Mouse (Mus musculus): ENCODE results near the gene Prkcd. TPM values are rescaled to one million over a fixed set of nuclear protein-coding genes. Genes with fewer than 3 reads are reported as not detected.

The Prkcd gene
- polyA plus RNA-seq, 1 experiment from 2014 or later = 52.4 TPM

DNA sequence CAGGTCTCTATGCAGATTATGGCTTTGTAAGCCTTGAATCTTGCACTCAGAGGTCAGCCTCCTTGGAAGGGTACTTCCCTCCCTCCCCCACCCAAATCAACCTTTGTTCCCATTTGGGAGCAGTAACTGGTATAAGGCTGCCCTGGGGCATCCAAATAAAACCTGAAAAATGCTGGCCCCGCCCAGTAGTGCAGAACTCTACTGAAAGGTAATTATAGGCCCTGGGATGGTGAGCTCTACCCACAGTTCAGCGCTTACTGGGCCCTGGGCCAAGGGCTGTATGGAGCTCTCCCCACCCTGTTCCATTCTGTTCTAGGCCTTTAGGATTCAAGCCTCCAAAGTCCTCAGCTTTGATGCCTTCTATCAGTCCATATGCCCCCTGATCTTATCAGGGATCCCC lies 11.1 kb upstream of the Prkcd start:
- Histone ChIP-seq H3K9ac (replicated peaks; ENCODE audit: low read length) (no peak overlapping the region), H3K9me3 (ENCODE audit: low read length) (no peaks in the 10 kb centered on the region), H3K4me3 (ENCODE audit: low read length) (no peak overlapping the region), H3K4me2 (replicated peaks; ENCODE audit: low read depth, low read length) (no peak overlapping the region), H3K27me3 (ENCODE audit: insufficient read depth, low read length) (no peaks in the 10 kb centered on the region), H3K27ac (ENCODE audit: low read length) (peak overlapping the region; percentile 49), H3K36me3 (ENCODE audit: insufficient read depth, low read length) (no peaks in the 10 kb centered on the region), H3K4me1 (ENCODE audit: insufficient read depth, low read length) (0 out of 2 replicates have a peak, but pooled peaks cover 7% of the 10 kb centered on the region)
- ATAC-seq (ENCODE audit: low FRiP score, low TSS enrichment) = peak; percentile 60
- 68% methylated on average over 2 of the region's 2 CpGs for WGBS

DNA sequence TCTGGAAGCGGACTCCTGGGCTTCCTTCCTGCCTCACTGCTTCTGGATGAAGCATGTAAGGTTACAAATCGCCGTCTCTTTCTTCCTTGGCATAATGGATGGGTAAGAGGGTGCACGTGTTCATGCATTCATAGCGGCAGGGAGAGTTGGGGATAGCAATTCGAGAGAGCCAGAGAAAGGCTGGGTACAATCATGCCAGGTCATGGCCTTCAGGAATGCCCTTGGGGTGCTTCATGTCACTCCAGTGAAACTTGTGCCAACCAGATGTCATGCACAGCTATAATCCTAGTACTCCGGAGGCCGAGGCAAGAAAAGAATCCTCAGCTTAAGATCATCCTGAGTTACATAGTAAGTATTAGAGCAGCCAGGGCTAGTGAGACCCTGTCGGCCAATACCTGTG lies 10.5 kb upstream of the Prkcd start:
- no peaks in the 10 kb centered on the region for H3K9me3 ChIP-seq (ENCODE audit: low read length)
- no peak overlapping the region for H3K4me3 ChIP-seq (ENCODE audit: low read length)
- H3K9ac ChIP-seq (replicated peaks; ENCODE audit: low read length) = no peak overlapping the region
- peaks cover 11% of the 10 kb centered on the region for H3K4me1 ChIP-seq (ENCODE audit: insufficient read depth, low read length)
- no peak for ATAC-seq (ENCODE audit: low FRiP score, low TSS enrichment)
- WGBS = 82% methylated on average over 9 of the region's 9 CpGs
- no peaks in the 10 kb centered on the region for H3K36me3 ChIP-seq (ENCODE audit: insufficient read depth, low read length)
- no peak overlapping the region for H3K4me2 ChIP-seq (replicated peaks; ENCODE audit: low read depth, low read length)
- peak overlapping the region; percentile 37; the same call in 1 of the 2 replicates for H3K27ac ChIP-seq (ENCODE audit: low read length)
- no peaks in the 10 kb centered on the region for H3K27me3 ChIP-seq (ENCODE audit: insufficient read depth, low read length)

DNA sequence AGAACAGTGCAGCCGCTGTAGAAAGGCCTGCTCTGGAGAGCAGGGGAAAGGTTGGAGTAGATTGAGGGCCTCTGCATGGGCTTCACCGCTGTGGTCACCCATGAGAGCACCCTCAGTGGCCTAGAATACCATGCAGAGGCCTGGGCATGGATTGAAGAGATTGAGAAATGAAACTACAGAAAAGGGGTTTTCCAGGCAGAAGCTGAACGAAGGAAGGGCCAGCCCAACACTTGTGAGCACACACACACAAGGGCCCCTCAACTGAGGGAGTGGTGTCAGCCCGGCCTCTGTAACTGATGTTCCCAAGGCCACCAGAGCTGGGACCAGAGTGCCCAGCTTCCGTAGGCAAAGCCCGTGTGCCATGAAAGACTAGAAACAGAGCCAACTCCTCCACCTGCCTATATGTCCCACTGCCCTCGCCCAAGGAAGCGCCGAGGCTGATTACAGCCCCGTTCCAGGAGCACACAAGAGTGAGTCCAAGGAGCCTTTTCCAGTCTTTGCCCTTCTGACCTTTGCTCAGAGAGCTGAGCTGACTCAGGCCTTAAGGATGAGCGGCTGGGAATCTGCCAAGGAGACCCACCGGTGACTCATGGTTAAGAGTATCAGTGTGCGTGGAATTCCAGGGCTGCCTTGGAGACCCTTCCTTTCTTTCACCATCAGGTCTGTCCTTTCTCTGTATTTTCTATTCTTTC lies 9.4 kb upstream of the Prkcd start:
- Histone ChIP-seq H3K4me3 (ENCODE audit: low read length) (no peak overlapping the region), H3K9me3 (ENCODE audit: low read length) (no peaks in the 10 kb centered on the region)

DNA sequence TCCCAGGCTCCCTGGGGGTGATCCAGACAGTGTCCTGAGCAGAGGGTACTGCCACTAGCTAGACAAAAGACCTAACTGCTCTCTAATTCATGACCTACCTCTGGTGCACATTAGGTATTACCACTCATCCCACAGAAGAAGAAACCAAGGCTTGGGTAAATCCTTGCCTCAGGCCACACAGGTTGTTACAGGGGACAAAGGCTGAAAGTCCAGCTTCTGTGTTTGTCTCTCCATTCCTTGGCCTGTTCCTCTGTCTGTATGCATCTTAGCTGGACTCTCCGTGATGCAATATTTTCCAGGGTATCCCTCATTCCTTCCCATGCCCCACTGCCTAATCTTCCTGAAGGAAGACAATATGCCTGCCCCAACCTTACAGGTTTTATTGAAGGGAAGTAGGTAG lies 8.4 kb upstream of the Prkcd start:
- no peaks in the 10 kb centered on the region for H3K27me3 ChIP-seq (ENCODE audit: insufficient read depth, low read length)
- no peaks in the 10 kb centered on the region for H3K9me3 ChIP-seq (ENCODE audit: low read length)
- 0 out of 2 replicates have a peak overlapping the region, but pooled peaks have one; percentile 29 for H3K9ac ChIP-seq (replicated peaks; ENCODE audit: low read length)
- no peaks in the 10 kb centered on the region for H3K36me3 ChIP-seq (ENCODE audit: insufficient read depth, low read length)
- WGBS = 88% methylated on average over 1 of the region's 1 CpGs
- H3K4me2 ChIP-seq (replicated peaks; ENCODE audit: low read depth, low read length) = no peak overlapping the region
- no peak for ATAC-seq (ENCODE audit: low FRiP score, low TSS enrichment)
- H3K4me3 ChIP-seq (ENCODE audit: low read length) = no peak overlapping the region
- H3K4me1 ChIP-seq (ENCODE audit: insufficient read depth, low read length) = peaks cover 24% of the 10 kb centered on the region
- no peak overlapping the region for H3K27ac ChIP-seq (ENCODE audit: low read length)

More for the DNA sequence above, 9.4 kb upstream of the Prkcd start:
- no peak overlapping the region for H3K27ac ChIP-seq (ENCODE audit: low read length)
- peaks cover 23% of the 10 kb centered on the region for H3K4me1 ChIP-seq (ENCODE audit: insufficient read depth, low read length)
- no peak overlapping the region for H3K4me2 ChIP-seq (replicated peaks; ENCODE audit: low read depth, low read length)
- no peaks in the 10 kb centered on the region for H3K27me3 ChIP-seq (ENCODE audit: insufficient read depth, low read length)
- H3K9ac ChIP-seq (replicated peaks; ENCODE audit: low read length) = no peak overlapping the region
- no peaks in the 10 kb centered on the region for H3K36me3 ChIP-seq (ENCODE audit: insufficient read depth, low read length)
- WGBS = 77% methylated on average over 13 of the region's 13 CpGs
- ATAC-seq (ENCODE audit: low FRiP score, low TSS enrichment) = peak; percentile 49; the same call in 1 of the 2 replicates

DNA sequence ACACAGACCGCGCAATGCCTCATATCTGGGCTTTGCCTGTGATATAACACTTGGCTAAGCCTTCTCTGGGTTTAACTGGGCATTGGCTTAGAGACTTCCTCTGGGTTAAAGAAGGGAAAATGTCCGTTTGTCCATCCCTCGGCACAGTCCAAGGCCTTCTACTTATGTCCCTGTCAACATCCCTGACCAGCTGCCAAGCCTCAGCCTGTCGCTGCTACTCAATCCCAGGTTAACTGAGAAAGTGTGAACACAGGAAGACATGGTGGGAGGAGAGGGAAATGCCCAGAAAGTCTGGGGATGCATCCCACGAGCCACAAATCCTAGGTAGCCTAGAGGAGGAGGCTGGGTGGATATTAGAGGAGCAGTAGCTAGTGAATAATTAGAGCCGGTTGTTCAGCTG lies 7.7 kb upstream of the Prkcd start:
- WGBS = 58% methylated on average over 7 of the region's 7 CpGs

DNA sequence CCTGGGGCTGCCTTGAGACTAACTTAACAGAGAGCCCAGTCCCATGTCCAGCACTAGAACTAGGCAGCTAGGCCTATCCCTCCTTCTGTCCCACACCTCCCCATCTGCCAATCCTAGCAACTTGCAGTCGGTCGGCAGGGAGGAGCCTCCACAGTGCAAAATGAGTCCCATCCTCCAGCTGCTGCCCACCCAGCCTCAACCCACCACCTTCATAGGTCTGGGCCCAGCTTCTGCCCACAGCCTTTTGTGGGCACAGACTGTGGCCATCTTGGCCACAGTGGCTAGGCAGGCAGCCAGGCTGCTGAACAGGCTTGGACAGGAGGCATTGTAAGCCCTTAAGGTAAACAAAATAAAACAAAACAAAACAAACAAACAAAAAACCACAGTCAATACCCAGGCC lies 5.8 kb upstream of the Prkcd start:
- Histone ChIP-seq H3K4me1 (ENCODE audit: insufficient read depth, low read length) (peaks cover 24% of the 10 kb centered on the region), H3K4me2 (replicated peaks; ENCODE audit: low read depth, low read length) (no peak overlapping the region), H3K9me3 (ENCODE audit: low read length) (no peaks in the 10 kb centered on the region), H3K27me3 (ENCODE audit: insufficient read depth, low read length) (no peaks in the 10 kb centered on the region), H3K27ac (ENCODE audit: low read length) (no peak overlapping the region; the same call in 1 of the 2 replicates), H3K9ac (replicated peaks; ENCODE audit: low read length) (no peak overlapping the region), H3K36me3 (ENCODE audit: insufficient read depth, low read length) (no peaks in the 10 kb centered on the region), H3K4me3 (ENCODE audit: low read length) (no peak overlapping the region)
- no peak for ATAC-seq (ENCODE audit: low FRiP score, low TSS enrichment)
- 33% methylated on average over 2 of the region's 2 CpGs for WGBS

More for the DNA sequence above, 7.7 kb upstream of the Prkcd start:
- ATAC-seq (ENCODE audit: low FRiP score, low TSS enrichment) = no peak
- Histone ChIP-seq H3K36me3 (ENCODE audit: insufficient read depth, low read length) (no peaks in the 10 kb centered on the region), H3K9ac (replicated peaks; ENCODE audit: low read length) (no peak overlapping the region), H3K4me3 (ENCODE audit: low read length) (no peak overlapping the region), H3K27ac (ENCODE audit: low read length) (no peak overlapping the region), H3K4me1 (ENCODE audit: insufficient read depth, low read length) (peaks cover 24% of the 10 kb centered on the region), H3K4me2 (replicated peaks; ENCODE audit: low read depth, low read length) (no peak overlapping the region), H3K9me3 (ENCODE audit: low read length) (no peaks in the 10 kb centered on the region), H3K27me3 (ENCODE audit: insufficient read depth, low read length) (no peaks in the 10 kb centered on the region)

DNA sequence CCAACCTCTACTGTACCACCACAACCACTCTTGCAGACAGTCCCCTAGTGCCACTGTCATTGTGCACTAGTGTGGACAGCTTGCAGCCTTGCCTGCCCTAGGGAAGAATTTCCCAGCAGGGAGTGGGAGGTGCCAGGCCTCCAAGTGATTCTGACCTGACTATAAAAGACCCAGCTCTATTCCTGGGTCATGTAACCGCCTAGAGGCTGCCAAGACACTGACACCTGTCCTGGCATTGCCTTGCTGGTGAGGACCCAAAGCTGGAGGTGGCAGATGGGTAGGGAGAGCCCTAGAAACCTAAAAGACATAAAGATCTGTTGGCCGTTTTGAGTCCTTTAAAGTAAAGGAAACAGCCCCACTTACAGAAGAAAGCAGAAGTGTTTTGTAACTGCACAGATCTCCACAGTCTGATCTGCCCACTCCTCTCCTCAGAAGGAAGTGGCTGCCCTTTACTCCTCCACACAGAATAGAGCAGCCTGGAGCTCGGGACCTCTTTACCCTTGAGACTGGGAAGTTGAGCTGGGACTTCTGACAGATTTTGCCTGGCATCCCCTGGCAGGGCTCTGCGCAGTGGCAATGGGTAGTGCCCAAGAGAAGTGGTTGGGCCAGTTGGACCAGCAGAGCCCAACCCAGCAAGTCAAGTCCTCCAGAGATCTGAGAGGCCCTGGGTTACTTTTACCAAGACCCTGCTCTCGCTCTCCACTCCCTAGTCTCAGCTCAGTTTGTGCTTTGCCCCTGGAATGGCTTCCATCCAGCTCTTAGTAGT lies 5.0 kb upstream of the Prkcd start:
- 48% methylated on average over 5 of the region's 5 CpGs for WGBS
- peak overlapping the region; percentile 57 for H3K27ac ChIP-seq (ENCODE audit: low read length)

DNA sequence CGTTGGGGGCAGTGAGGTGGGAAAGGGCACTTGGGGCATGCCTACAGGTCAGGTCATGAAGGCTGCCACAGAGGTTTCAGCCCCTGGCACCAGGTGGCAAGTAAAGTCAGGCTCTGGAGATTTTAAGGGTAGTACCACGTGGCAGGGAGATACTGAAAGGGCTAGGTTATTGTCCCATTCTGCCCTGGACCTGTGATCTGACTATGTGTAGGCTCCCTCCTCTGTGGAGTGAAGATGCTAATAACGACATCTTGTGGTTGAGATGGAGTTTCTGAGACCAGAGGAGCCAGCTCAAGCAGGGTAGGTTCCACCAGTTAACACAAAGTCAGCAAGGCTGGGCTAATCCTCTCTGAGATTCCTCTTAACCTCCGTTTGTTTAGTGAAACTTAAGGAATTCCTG lies 3.8 kb upstream of the Prkcd start:
- no peak overlapping the region for H3K27ac ChIP-seq (ENCODE audit: low read length)
- ATAC-seq (ENCODE audit: low FRiP score, low TSS enrichment) = no peak

More for the DNA sequence above, 5.0 kb upstream of the Prkcd start:
- H3K27me3 ChIP-seq (ENCODE audit: insufficient read depth, low read length) = no peaks in the 10 kb centered on the region
- no peak overlapping the region for H3K9ac ChIP-seq (replicated peaks; ENCODE audit: low read length)
- H3K4me2 ChIP-seq (replicated peaks; ENCODE audit: low read depth, low read length) = no peak overlapping the region
- H3K4me3 ChIP-seq (ENCODE audit: low read length) = no peak overlapping the region
- H3K9me3 ChIP-seq (ENCODE audit: low read length) = no peaks in the 10 kb centered on the region
- ATAC-seq (ENCODE audit: low FRiP score, low TSS enrichment) = no peak
- no peaks in the 10 kb centered on the region for H3K36me3 ChIP-seq (ENCODE audit: insufficient read depth, low read length)
- H3K4me1 ChIP-seq (ENCODE audit: insufficient read depth, low read length) = peaks cover 29% of the 10 kb centered on the region

DNA sequence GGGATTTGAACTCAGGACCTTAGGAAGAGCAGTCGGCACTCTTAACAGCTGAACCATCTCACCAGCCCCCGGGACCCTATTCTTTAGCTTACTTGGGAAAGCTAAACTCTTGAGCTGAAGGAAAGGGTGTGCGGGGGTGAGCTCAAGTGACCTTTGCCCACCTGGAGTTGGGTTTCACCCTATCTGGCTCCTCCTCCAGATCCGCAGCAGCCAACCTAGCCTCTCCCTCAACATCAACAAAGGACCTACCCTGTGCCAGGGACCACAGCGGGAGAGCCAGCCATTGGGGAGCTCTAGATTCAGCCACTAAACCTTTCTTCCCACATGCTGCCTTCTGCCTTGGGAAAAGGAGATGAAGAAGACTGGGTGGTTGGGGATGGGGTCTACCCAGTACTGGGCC lies 2.2 kb upstream of the Prkcd start:
- Histone ChIP-seq H3K27me3 (ENCODE audit: insufficient read depth, low read length) (no peaks in the 10 kb centered on the region), H3K4me2 (replicated peaks; ENCODE audit: low read depth, low read length) (no peak overlapping the region), H3K27ac (ENCODE audit: low read length) (no peak overlapping the region), H3K36me3 (ENCODE audit: insufficient read depth, low read length) (no peaks in the 10 kb centered on the region), H3K9me3 (ENCODE audit: low read length) (no peaks in the 10 kb centered on the region), H3K4me1 (ENCODE audit: insufficient read depth, low read length) (peaks cover 41% of the 10 kb centered on the region), H3K9ac (replicated peaks; ENCODE audit: low read length) (no peak overlapping the region), H3K4me3 (ENCODE audit: low read length) (no peak overlapping the region)
- ATAC-seq (ENCODE audit: low FRiP score, low TSS enrichment) = no peak
- WGBS = 59% methylated on average over 5 of the region's 5 CpGs

More for the DNA sequence above, 3.8 kb upstream of the Prkcd start:
- no peak overlapping the region for H3K4me2 ChIP-seq (replicated peaks; ENCODE audit: low read depth, low read length)
- no peaks in the 10 kb centered on the region for H3K27me3 ChIP-seq (ENCODE audit: insufficient read depth, low read length)
- H3K36me3 ChIP-seq (ENCODE audit: insufficient read depth, low read length) = no peaks in the 10 kb centered on the region
- H3K9ac ChIP-seq (replicated peaks; ENCODE audit: low read length) = no peak overlapping the region
- WGBS = 41% methylated on average over 4 of the region's 4 CpGs
- no peaks in the 10 kb centered on the region for H3K9me3 ChIP-seq (ENCODE audit: low read length)
- H3K4me1 ChIP-seq (ENCODE audit: insufficient read depth, low read length) = peaks cover 32% of the 10 kb centered on the region
- no peak overlapping the region for H3K4me3 ChIP-seq (ENCODE audit: low read length)
